ENCODE assay signal across 23 mouse cellular contexts in the genomic region with DNA sequence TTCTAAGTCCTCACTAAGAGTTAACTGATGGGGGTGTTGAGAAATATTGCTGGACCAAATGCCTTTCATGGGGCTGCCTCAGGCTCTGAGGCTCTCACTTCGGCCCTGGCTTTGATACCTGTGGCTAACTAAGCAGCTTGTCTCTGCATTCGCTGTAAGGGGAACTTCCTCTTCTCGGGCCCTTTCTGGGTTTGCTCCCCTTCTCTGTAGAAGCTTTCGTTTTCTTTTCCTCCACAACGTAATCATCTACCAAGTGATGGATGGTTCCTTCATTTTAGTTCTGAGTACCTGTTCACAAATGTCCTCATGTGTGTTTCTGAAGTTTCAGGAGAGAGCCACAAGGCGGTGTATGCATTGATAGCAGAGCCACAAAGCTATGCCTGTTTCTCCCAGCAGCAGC. TPM values are rescaled to one million over a fixed set of nuclear protein-coding genes. Genes with fewer than 3 reads are reported as not detected.
DNase-seq lines count a peak whose midpoint lies in the region; ATAC-seq and TF ChIP-seq lines count a peak whose summit lies in the region.
"Had no signal": no experiment of that assay in that cellular context is flagged by ENCODE, and none has a peak within 500 bp of the region (broad histone marks: within the 10 kb centered on the region; RNA-seq: fewer than 3 reads in every experiment).

No protein-coding gene starts in this region.

- TF ChIP-seq RAD21 in CH12.LX (IDR thresholded peaks at IDR 0.05; ENCODE audit: low read depth, low read length) = no peak; the same call in none of the 2 replicates

- intact Hi-C loops in left cerebral cortex, postnatal 10 days (cut with DNase I) = no loop called here
- intact Hi-C loops in left cerebral cortex, adult 2 months (cut with DNase I) = no loop called here

- H3K9me3 ChIP-seq in CH12.LX (replicated peaks; ENCODE audit: low read length) = no peaks in the 10 kb centered on the region
- H3K9me3 ChIP-seq: embryonic facial prominence, embryonic 10.5 days; forebrain, embryonic 10.5 days; forebrain, embryonic 15.5 days; heart, embryonic 12.5 days; hindbrain, embryonic 15.5 days had no signal

- in situ Hi-C loops in CH12.LX (cut with MboI; ENCODE audit: low pct_ligation_motif_present, low pct_unique_long_range_greater_than_20kb, low sequenced_read_pairs) = no loop called here

- H3K4me3 ChIP-seq in CH12.LX (replicated peaks in 1 of 3; ENCODE audit: low read depth in 2 of 3, low read length in 2 of 3, poor library complexity in 1 of 3) = no peak overlapping the region
- no peak overlapping the region for H3K4me3 ChIP-seq in left cerebral cortex, adult 2 months
- H3K4me3 ChIP-seq: embryonic facial prominence, embryonic 10.5 days; forebrain, embryonic 10.5 days; forebrain, embryonic 15.5 days; heart, adult 2 months; heart, embryonic 12.5 days; hindbrain, embryonic 15.5 days had no signal

- H3K36me3 ChIP-seq in CH12.LX (replicated peaks in 1 of 2; ENCODE audit: control insufficient read depth in 1 of 2, insufficient read depth in 1 of 2, low read length in 1 of 2) = no peaks in the 10 kb centered on the region

- dilution Hi-C loops in CH12.LX (cut with MboI; ENCODE audit: extremely low pct_ligation_motif_present, extremely low pct_unique_long_range_greater_than_20kb, low sequenced_read_pairs) = no loop called here

- peak; percentile 70 to 75 for ATAC-seq in hematopoietic stem cell, adult 5-6 weeks (replicated peaks in 1 of 2; ENCODE audit: insufficient read depth in 1 of 2, low FRiP score in 2 of 2, low TSS enrichment in 1 of 2, low read depth in 1 of 2, poor library complexity in 2 of 2, severe bottlenecking in 2 of 2)
- ATAC-seq: forebrain, embryonic 15.5 days; inflammation-experienced regulatory T-cells, adult 6 months had no signal

- 0 out of 2 replicates have a peak overlapping the region, but pooled peaks have one; percentile 23 for H3K4me2 ChIP-seq in CH12.LX (ENCODE audit: insufficient read depth, low read depth, poor library complexity, severe bottlenecking)
- H3K4me2 ChIP-seq: forebrain, embryonic 15.5 days; heart, embryonic 12.5 days; hindbrain, embryonic 15.5 days had no signal

- no peak for TF ChIP-seq POLR2A in CH12.LX (IDR thresholded peaks at IDR 0.05; ENCODE audit: low read depth, low read length)

- H3K79me2 ChIP-seq in CH12.LX (replicated peaks; ENCODE audit: control insufficient read depth, extremely low read depth, insufficient read depth, poor library complexity, severe bottlenecking) = no peaks in the 10 kb centered on the region

- no peak overlapping the region for H3K27ac ChIP-seq in CH12.LX (ENCODE audit: insufficient read depth, low read depth)
- H3K27ac ChIP-seq in left cerebral cortex, adult 2 months = no peak overlapping the region
- H3K27ac ChIP-seq: embryonic facial prominence, embryonic 10.5 days; forebrain, embryonic 10.5 days; forebrain, embryonic 15.5 days; heart, adult 2 months; hindbrain, embryonic 15.5 days had no signal

- no peaks in the 10 kb centered on the region for H3K27me3 ChIP-seq in CH12.LX (replicated peaks)
- H3K27me3 ChIP-seq: forebrain, embryonic 15.5 days; heart, embryonic 12.5 days; hindbrain, embryonic 15.5 days had no signal

- no peak overlapping the region for H3K9ac ChIP-seq in CH12.LX (ENCODE audit: insufficient read depth, low read depth)
- H3K9ac ChIP-seq: forebrain, embryonic 15.5 days; heart, embryonic 12.5 days; hindbrain, embryonic 15.5 days had no signal

- TF ChIP-seq EP300 in CH12.LX (IDR thresholded peaks at IDR 0.05; ENCODE audit: low read length) = no peak

- peak; percentile 21 to 24 for DNase-seq in B cell, adult 2 months
- DNase-seq in CH12.LX (ENCODE audit: extremely low read depth) = no peak
- peak; percentile 40 for DNase-seq in naive thymus-derived CD4-positive, alpha-beta T cell, adult 2 months (ENCODE audit: low read depth)
- DNase-seq in heart, adult 9 months (ENCODE audit: low spot score in 2 of 2) = no peak
- DNase-seq in left cerebral cortex, postnatal 10 days (ENCODE audit: extremely low spot score in 1 of 2, low spot score in 2 of 2) = no peak
- no peak for DNase-seq in lung, postnatal 25 days (ENCODE audit: low spot score)
- DNase-seq in left cerebral cortex, adult 2 months (ENCODE audit: extremely low spot score in 1 of 2, low spot score in 2 of 2) = no peak
- DNase-seq: adrenal gland, postnatal 10 days; cerebellum, adult 18-20 months; cerebellum, adult 9-11 months; cerebellum, postnatal 36 days; heart, adult 2 months; kidney, adult 11 months had no signal

- peak in 1 of 2 experiments; percentile 30; a peak in 2 of 4 replicates for TF ChIP-seq CTCF in CH12.LX (conservative IDR thresholded peaks at IDR 0.05 in 1 of 2, IDR thresholded peaks at IDR 0.05 in 1 of 2; ENCODE audit: low read depth in 2 of 2, low read length in 2 of 2)
- no peak for TF ChIP-seq CTCF in left cerebral cortex, adult 2 months (IDR thresholded peaks at IDR 0.05)

- H3K4me1 ChIP-seq in CH12.LX (ENCODE audit: control insufficient read depth in 1 of 2, insufficient read depth in 2 of 2) = peaks cover 14 to 54% of the 10 kb centered on the region in 2 experiments
- H3K4me1 ChIP-seq: embryonic facial prominence, embryonic 10.5 days; forebrain, embryonic 10.5 days; forebrain, embryonic 15.5 days; hindbrain, embryonic 15.5 days had no signal

TF ChIP-seq in CH12.LX, 34 proteins besides CTCF, POLR2A, EP300 and RAD21:
- no peak for TF ChIP-seq PAX5 (IDR thresholded peaks at IDR 0.05; ENCODE audit: low read length)
- TF ChIP-seq SMC3 (IDR thresholded peaks at IDR 0.05; ENCODE audit: low read depth, low read length) = peak; percentile 12

RNA-seq across cellular contexts. Expression of gene Pgpep1l, which starts 55.0 kb away (rescaled TPM):
- total RNA-seq in CH12.LX (2012; rRNA removed) = not detected in 2 replicates
- total RNA-seq in CH12.LX (2014; rRNA removed) = not detected in 2 replicates
- not detected in 2 replicates for polyA plus RNA-seq in CH12.LX (2012; ENCODE audit: insufficient read length, low read depth)
- not detected in 2 replicates for total RNA-seq in hematopoietic stem cell, adult 5-6 weeks (2017)
- total RNA-seq in left cerebral cortex, postnatal 10 days (2021) = under 1 TPM in 1 of 2 experiments, not detected in 1; 0.49 TPM
- total RNA-seq in left cerebral cortex, adult 2 months (2021) = 1 to 10 TPM; 1.9 to 3.1 TPM
- total RNA-seq: heart, adult 2 months; heart, postnatal 25 days had no signal
- polyA plus RNA-seq: embryonic facial prominence, embryonic 10.5 days; embryonic facial prominence, embryonic 14.5 days; forebrain, embryonic 10.5 days; forebrain, embryonic 15.5 days; heart, embryonic 12.5 days; hindbrain, embryonic 11.5 days; hindbrain, embryonic 15.5 days had no signal

Comparison
In these comparisons a context has a peak if more than half of its experiments do, and no peak if none do; other contexts are left out.
1. DNase-seq: peak in B cell, adult 2 months (2 of 2) and naive thymus-derived CD4-positive, alpha-beta T cell, adult 2 months (single experiment); none in CH12.LX (single experiment), heart, adult 9 months (0 of 2), left cerebral cortex, postnatal 10 days (0 of 2), lung, postnatal 25 days (single experiment) and left cerebral cortex, adult 2 months (0 of 2).